Mouse (Mus musculus): ENCODE measurements around the gene Mef2d. TPM values are rescaled to one million over a fixed set of nuclear protein-coding genes. Genes with fewer than 3 reads are reported as not detected.

The Mef2d gene
- polyA plus RNA-seq, 1 experiment from 2014 or later: 12.6 TPM

DNA sequence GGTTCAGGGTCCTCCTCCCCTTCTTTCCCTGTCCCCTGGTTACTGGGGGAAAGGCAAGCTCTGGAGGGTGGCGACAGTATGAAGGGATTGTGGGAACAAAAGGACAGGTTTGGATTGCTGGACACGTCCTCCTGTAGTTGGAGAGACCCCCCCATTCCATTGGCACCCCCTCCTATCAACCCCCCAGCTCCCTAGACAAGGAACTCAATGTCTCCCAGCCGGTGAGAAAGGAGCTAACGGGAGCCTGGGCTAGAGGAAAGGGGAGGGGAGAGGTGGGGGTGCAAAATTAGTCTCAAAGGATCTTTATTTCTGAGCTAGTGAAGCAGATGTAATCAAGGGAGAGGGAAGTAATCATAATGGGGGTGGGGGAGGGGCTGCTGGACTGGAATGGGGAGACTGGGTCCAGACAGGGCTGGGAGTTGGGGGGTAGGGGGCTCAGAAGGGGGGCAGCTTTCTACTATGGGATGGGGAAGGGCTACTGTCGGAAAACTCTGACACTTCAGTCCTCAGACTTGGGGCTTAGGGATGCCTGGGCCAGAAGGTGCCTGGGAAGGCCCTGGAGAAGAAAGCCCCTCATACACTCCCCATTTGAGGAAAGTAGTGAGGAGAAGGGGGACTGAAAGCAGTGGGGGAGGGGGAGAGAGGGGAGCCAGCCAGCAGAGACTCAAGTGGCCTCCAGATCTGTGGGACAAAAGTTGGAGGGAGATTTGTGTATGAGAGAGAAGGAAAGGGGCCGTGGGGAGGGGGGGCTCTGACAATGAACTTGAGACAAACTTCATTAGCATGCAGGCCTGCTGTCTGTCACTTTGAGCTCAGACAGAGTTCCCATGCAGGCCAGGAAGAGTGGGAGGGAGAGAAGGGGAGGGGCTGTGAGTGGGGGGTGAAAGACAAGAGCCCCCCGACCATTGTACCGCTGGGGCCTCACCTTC is 63.7 kb downstream of the Mef2d start:
- Histone ChIP-seq H3K27me3 (ENCODE audit: control insufficient read depth, insufficient read depth, low read length) (peaks cover 98% of the 10 kb centered on the region), H3K36me3 (ENCODE audit: control insufficient read depth, insufficient read depth, low read length) (no peaks in the 10 kb centered on the region), H3K4me2 (ENCODE audit: low read depth, severe bottlenecking) (no peak overlapping the region), H3K9ac (ENCODE audit: low read length) (no peak overlapping the region), H3K9me3 (ENCODE audit: control insufficient read depth, low read length) (no peaks in the 10 kb centered on the region), H3K27ac (replicated peaks; ENCODE audit: low read depth, low read length) (no peak overlapping the region), H3K4me3 (ENCODE audit: low read depth, low read length) (no peak overlapping the region), H3K4me1 (ENCODE audit: control insufficient read depth, insufficient read depth, low read length) (no peaks in the 10 kb centered on the region)
- ATAC-seq (ENCODE audit: insufficient number of reproducible peaks, low FRiP score, low TSS enrichment, low read depth): no peak
- no peak for DNase-seq (ENCODE audit: low spot score)
- 3% methylated on average over 8 of the region's 8 CpGs for WGBS

DNA sequence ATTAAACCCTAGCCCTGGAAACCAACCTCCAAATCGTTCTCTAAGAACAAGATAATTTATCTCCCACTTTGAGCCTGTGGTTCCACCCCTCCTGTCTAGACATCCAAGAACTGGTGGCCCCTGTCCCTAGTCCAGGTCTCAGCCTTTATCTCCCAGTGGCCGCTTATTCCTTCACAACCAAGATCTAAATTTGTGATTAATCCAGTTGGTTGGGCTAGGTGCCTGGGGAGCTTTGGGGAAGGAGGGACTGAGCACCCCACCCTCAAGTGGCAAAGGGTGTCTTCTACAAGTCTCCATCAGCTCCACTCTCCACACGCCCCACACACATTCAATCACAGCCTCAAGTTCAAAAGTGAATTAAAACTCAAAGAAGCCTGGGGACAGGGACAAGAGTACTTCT is 64.3 kb downstream of the Mef2d start:
- no peaks in the 10 kb centered on the region for H3K4me1 ChIP-seq (ENCODE audit: control insufficient read depth, insufficient read depth, low read length)
- ATAC-seq (ENCODE audit: insufficient number of reproducible peaks, low FRiP score, low TSS enrichment, low read depth) (no peak), DNase-seq (ENCODE audit: low spot score) (no peak)
- H3K27ac ChIP-seq (replicated peaks; ENCODE audit: low read depth, low read length): no peak overlapping the region
- WGBS: 8% methylated on average over 3 of the region's 3 CpGs
- no peaks in the 10 kb centered on the region for H3K36me3 ChIP-seq (ENCODE audit: control insufficient read depth, insufficient read depth, low read length)
- no peak overlapping the region for H3K9ac ChIP-seq (ENCODE audit: low read length)
- no peaks in the 10 kb centered on the region for H3K9me3 ChIP-seq (ENCODE audit: control insufficient read depth, low read length)
- no peak overlapping the region for H3K4me3 ChIP-seq (ENCODE audit: low read depth, low read length)
- no peak overlapping the region for H3K4me2 ChIP-seq (ENCODE audit: low read depth, severe bottlenecking)
- H3K27me3 ChIP-seq (ENCODE audit: control insufficient read depth, insufficient read depth, low read length): peaks cover 96% of the 10 kb centered on the region

DNA sequence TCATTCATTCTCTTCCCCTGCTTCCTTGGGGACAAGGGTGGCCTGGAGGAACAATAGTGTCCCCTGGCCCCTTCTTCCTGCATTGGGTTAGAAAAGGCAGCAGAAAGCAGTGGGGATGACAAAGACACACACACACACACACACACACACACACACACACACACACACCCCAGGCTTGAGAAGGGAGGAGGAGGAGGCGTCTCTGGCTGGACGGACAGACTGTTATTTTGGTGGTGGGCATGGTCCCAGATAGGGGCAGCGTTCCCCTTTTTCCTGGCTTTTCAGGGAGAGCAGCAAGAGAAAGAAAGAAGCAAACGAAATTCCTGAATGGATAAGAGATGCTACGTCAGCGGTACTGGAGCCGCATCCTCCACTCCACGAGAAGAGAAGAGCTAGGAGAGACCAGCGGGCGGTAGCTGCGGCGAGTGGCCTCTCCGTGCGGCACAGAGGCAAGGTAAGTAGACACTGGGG is 64.8 kb downstream of the Mef2d start:
- H3K4me3 ChIP-seq (ENCODE audit: low read depth, low read length): no peak overlapping the region
- ATAC-seq (ENCODE audit: insufficient number of reproducible peaks, low FRiP score, low TSS enrichment, low read depth): no peak
- no peak overlapping the region for H3K27ac ChIP-seq (replicated peaks; ENCODE audit: low read depth, low read length)
- no peaks in the 10 kb centered on the region for H3K9me3 ChIP-seq (ENCODE audit: control insufficient read depth, low read length)
- no peaks in the 10 kb centered on the region for H3K4me1 ChIP-seq (ENCODE audit: control insufficient read depth, insufficient read depth, low read length)
- H3K4me2 ChIP-seq (ENCODE audit: low read depth, severe bottlenecking): no peak overlapping the region
- no peak overlapping the region for H3K9ac ChIP-seq (ENCODE audit: low read length)
- H3K36me3 ChIP-seq (ENCODE audit: control insufficient read depth, insufficient read depth, low read length): no peaks in the 10 kb centered on the region
- H3K27me3 ChIP-seq (ENCODE audit: control insufficient read depth, insufficient read depth, low read length): peaks cover 96% of the 10 kb centered on the region
- no peak for DNase-seq (ENCODE audit: low spot score)
- under 1% methylated on average over 14 of the region's 14 CpGs for WGBS

DNA sequence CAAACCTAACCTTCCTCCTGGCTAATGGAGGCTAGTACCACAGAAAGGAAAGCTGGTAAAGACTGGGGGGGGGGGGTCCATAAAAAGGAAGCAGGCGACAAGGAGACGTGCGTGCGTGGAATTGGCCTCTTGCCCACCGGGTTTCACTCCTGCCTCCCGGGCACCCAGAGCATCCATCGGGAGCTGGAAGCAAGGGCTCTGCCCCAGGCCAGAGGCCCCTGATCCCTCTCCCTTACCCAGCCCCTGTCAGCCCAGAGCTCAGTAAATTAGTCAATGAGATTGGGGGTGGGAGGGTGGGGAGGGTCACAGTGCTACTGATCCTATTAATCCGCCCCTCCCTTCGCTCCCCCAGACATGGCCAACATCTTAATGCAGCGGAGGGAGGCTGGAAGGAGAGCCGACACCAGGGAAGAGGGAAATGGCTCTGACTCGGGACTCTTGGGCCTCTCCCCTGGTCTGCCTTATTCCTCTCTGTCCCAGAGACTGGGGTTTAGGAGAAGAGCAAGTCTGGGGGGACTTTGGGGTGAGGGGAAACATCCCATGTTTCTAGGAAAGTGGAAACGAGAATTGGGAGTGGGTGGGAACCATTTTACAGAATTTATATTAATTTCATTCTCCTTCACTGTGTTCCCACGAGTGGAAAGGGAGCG is 65.4 kb downstream of the Mef2d start:
- Histone ChIP-seq H3K36me3 (ENCODE audit: control insufficient read depth, insufficient read depth, low read length) (no peaks in the 10 kb centered on the region), H3K4me3 (ENCODE audit: low read depth, low read length) (no peak overlapping the region), H3K4me1 (ENCODE audit: control insufficient read depth, insufficient read depth, low read length) (no peaks in the 10 kb centered on the region), H3K27ac (replicated peaks; ENCODE audit: low read depth, low read length) (no peak overlapping the region), H3K9ac (ENCODE audit: low read length) (no peak overlapping the region), H3K4me2 (ENCODE audit: low read depth, severe bottlenecking) (no peak overlapping the region), H3K9me3 (ENCODE audit: control insufficient read depth, low read length) (no peaks in the 10 kb centered on the region), H3K27me3 (ENCODE audit: control insufficient read depth, insufficient read depth, low read length) (peaks cover 96% of the 10 kb centered on the region)
- no peak for DNase-seq (ENCODE audit: low spot score)
- no peak for ATAC-seq (ENCODE audit: insufficient number of reproducible peaks, low FRiP score, low TSS enrichment, low read depth)
- 3% methylated on average over 15 of the region's 15 CpGs for WGBS

DNA sequence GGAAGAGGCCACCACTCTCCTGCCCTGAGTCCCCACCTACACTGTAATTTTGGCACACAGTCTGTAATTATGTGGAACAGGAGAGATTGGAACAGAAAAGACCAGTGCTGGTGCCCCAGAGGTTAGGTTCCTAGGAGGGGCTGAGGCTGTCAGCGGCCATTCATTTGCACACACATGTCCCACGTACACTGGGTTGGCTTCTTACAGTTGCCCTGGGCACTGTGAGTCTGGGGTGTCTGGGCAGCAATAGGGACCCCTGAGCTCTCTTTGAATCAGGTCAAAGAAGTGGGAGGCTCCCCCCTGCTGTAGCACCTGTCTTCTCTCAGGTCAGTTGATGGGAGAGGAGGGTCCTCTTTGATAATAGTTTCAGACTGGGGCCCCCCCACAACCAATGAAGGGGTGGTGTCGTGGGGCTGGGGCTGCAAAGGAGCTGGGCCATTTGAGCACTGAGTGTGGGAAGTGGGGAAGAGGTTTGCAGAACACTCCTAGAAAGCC is 66.1 kb downstream of the Mef2d start:
- ATAC-seq (ENCODE audit: insufficient number of reproducible peaks, low FRiP score, low TSS enrichment, low read depth): no peak
- H3K9ac ChIP-seq (ENCODE audit: low read length): no peak overlapping the region
- no peak for DNase-seq (ENCODE audit: low spot score)
- H3K4me1 ChIP-seq (ENCODE audit: control insufficient read depth, insufficient read depth, low read length): no peaks in the 10 kb centered on the region
- no peak overlapping the region for H3K4me2 ChIP-seq (ENCODE audit: low read depth, severe bottlenecking)
- 5% methylated on average over 3 of the region's 3 CpGs for WGBS
- no peaks in the 10 kb centered on the region for H3K36me3 ChIP-seq (ENCODE audit: control insufficient read depth, insufficient read depth, low read length)
- H3K4me3 ChIP-seq (ENCODE audit: low read depth, low read length): no peak overlapping the region
- no peaks in the 10 kb centered on the region for H3K9me3 ChIP-seq (ENCODE audit: control insufficient read depth, low read length)
- H3K27ac ChIP-seq (replicated peaks; ENCODE audit: low read depth, low read length): no peak overlapping the region
- peaks cover 95% of the 10 kb centered on the region for H3K27me3 ChIP-seq (ENCODE audit: control insufficient read depth, insufficient read depth, low read length)

DNA sequence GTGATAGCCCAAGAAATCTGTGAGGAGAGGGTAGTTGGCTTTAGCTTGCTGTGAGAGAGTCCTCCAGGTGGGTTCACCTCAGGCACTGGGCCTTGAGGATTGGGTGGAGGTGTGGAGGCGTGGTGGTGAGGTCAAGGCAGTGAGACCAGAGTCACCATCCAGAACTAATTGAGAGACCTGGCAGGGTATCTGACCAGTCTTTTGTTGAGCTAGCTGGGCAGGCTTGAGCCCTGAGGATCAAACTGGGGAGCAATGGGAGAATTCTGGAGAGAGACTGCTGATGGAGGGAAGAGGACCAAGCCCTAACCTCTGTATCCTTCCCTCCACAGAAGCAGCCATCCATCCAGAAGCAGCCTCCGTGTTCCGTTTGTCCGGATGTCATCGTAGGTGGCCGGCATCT is 67.1 kb downstream of the Mef2d start:
- 2% methylated on average over 6 of the region's 6 CpGs for whole genome bisulfite sequencing
- Histone ChIP-seq H3K4me1 (ENCODE audit: control insufficient read depth, insufficient read depth, low read length) (no peaks in the 10 kb centered on the region), H3K27me3 (ENCODE audit: control insufficient read depth, insufficient read depth, low read length) (peaks cover 95% of the 10 kb centered on the region), H3K4me3 (ENCODE audit: low read depth, low read length) (no peak overlapping the region), H3K9me3 (ENCODE audit: control insufficient read depth, low read length) (no peaks in the 10 kb centered on the region), H3K36me3 (ENCODE audit: control insufficient read depth, insufficient read depth, low read length) (no peaks in the 10 kb centered on the region), H3K27ac (replicated peaks; ENCODE audit: low read depth, low read length) (no peak overlapping the region), H3K4me2 (ENCODE audit: low read depth, severe bottlenecking) (no peak overlapping the region), H3K9ac (ENCODE audit: low read length) (no peak overlapping the region)
- DNase-seq (ENCODE audit: low spot score) (no peak), ATAC-seq (ENCODE audit: insufficient number of reproducible peaks, low FRiP score, low TSS enrichment, low read depth) (no peak)

DNA sequence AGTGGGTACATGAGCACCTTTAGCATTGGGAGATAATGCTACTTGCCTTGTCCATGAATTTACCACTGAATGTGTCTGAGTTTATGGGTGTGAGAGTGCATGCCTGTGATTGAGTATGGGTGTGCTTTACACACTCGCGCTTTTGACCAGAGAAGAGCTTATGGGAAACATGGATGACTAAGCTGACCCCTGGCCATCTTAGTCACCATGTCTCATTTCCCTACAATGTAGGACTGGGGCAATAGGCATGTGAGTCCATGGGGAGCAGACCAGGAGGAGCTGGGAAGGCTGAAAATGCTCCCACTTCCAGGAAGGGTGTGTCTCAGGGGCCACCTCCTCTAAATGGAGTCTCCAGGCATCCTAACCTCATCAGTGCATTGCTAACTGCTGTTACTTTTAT is 67.9 kb downstream of the Mef2d start:
- H3K27me3 ChIP-seq (ENCODE audit: control insufficient read depth, insufficient read depth, low read length): peaks cover 95% of the 10 kb centered on the region
- WGBS: 16% methylated on average over 2 of the region's 2 CpGs
- ATAC-seq (ENCODE audit: insufficient number of reproducible peaks, low FRiP score, low TSS enrichment, low read depth) (no peak), DNase-seq (ENCODE audit: low spot score) (no peak)
- no peak overlapping the region for H3K4me2 ChIP-seq (ENCODE audit: low read depth, severe bottlenecking)
- H3K27ac ChIP-seq (replicated peaks; ENCODE audit: low read depth, low read length): no peak overlapping the region
- 0 out of 2 replicates have a peak, but pooled peaks cover 2% of the 10 kb centered on the region for H3K4me1 ChIP-seq (ENCODE audit: control insufficient read depth, insufficient read depth, low read length)
- no peak overlapping the region for H3K9ac ChIP-seq (ENCODE audit: low read length)
- no peak overlapping the region for H3K4me3 ChIP-seq (ENCODE audit: low read depth, low read length)
- H3K36me3 ChIP-seq (ENCODE audit: control insufficient read depth, insufficient read depth, low read length): no peaks in the 10 kb centered on the region
- H3K9me3 ChIP-seq (ENCODE audit: control insufficient read depth, low read length): no peaks in the 10 kb centered on the region

DNA sequence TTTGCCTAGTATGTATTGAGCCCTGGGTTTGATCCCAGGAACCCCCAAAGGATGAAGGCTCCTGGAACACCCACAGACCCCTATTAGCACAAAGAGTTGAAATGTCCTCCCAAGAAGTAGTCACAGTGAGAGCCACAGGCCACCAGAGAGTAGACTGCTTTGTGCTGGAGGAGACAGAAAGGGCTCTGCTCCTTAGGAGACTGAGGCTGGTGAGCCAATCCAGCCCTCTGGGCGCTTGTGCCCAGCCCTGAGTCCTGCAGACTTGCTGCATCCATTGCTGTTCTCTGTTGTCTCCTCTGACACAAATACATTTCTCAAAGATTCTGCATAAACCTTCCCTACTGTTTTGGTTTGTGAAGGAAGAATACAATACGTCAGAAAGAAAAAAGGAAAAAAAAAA is 68.7 kb downstream of the Mef2d start:
- no peak overlapping the region for H3K4me2 ChIP-seq (ENCODE audit: low read depth, severe bottlenecking)
- H3K9ac ChIP-seq (ENCODE audit: low read length): no peak overlapping the region
- peaks cover 95% of the 10 kb centered on the region for H3K27me3 ChIP-seq (ENCODE audit: control insufficient read depth, insufficient read depth, low read length)
- ATAC-seq (ENCODE audit: insufficient number of reproducible peaks, low FRiP score, low TSS enrichment, low read depth): no peak
- H3K4me1 ChIP-seq (ENCODE audit: control insufficient read depth, insufficient read depth, low read length): 0 out of 2 replicates have a peak, but pooled peaks cover 2% of the 10 kb centered on the region
- no peaks in the 10 kb centered on the region for H3K9me3 ChIP-seq (ENCODE audit: control insufficient read depth, low read length)
- H3K4me3 ChIP-seq (ENCODE audit: low read depth, low read length): no peak overlapping the region
- WGBS: 17% methylated on average over 2 of the region's 2 CpGs
- no peak overlapping the region for H3K27ac ChIP-seq (replicated peaks; ENCODE audit: low read depth, low read length)
- H3K36me3 ChIP-seq (ENCODE audit: control insufficient read depth, insufficient read depth, low read length): no peaks in the 10 kb centered on the region
- no peak for DNase-seq (ENCODE audit: low spot score)

Measured in limb, embryonic 11.5 days (tissue).